Mouse (Mus musculus): ENCODE results near the gene Tpp1.
A peak's percentile ranks its signal among the peaks of the same experiment; 100 is the strongest.
"Not testable (repeated sequence)": the region's sequence is repeated elsewhere in the genome, so short reads cannot be mapped to it uniquely, and the experiment has no call there.

The Tpp1 gene

DNA sequence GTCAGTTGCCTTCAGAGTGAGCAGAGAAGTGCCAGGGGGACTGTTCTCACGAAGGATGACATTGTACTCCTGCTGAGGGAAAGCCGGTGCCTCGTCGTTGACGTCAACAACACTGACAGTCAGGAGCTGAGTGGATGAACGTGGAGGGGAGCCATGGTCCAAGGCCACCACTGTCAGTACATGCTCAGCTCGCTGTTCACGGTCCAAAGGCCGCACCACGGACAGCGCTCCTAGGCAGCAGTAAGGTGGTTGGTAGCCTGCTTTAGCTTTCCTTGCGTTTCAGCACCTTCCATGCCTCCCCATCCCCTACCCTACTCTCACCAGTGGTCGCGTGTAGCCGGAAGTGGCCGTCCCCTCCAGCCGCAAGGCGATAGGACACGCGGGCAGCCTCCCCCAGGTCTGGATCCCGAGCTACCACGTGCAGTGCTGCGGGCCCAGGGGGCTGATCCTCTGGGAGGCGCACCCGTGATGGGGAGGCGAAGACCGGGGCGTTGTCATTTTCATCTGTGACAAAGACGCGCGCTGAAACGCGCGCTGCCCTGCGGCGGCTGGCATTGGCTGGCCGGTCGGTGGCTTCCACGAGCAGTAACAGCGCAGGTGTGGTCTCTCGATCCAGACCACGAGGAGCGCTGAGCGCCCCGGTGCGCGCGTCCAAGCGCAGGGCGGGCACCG, 9.9 kb upstream of the Tpp1 start:
- DNase-seq (ENCODE audit: low spot score) = no peak

DNA sequence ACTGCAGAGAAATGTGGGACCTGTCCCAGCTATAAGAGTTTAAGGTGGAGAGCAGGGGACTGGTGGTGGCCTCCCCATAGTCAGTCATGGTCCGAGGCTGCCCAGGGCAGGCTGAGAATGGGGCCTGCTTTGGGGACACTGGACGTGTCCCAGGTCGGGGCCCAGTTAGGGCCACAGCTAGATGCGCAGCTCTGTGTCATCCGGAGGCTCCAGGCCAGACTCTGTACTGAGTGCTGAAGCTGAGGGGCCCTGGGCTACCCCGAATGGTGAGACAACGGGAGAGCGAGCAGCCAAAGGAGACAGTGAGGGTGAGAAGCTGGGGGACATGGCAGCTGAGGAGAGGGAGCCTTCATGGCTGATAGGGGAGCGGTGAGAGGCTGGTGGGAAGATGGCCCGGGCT, 1.2 kb upstream of the Tpp1 start:
- DNase-seq (ENCODE audit: low spot score) = no peak

DNA sequence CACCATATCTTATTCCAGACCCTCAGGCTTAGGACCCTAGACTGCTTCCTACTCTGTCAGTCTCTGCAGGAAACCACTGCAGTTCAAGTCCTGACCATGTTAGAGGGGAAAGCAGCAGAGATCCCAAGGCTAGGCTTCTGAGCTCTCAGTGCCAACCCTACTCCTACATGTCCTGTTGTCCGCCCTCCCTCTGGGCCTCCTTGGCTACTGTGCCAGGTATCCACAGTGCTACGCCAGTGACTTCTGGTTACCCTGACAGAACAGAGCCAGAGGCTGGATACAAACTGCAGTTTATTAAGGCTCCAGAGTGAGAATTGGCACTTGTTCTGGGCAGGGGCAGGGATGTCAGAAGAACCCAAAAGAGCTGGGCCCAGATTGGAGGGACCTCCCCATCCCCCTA, 681 bp upstream of the Tpp1 start:
- peak; percentile 83 for DNase-seq (ENCODE audit: low spot score)

DNA sequence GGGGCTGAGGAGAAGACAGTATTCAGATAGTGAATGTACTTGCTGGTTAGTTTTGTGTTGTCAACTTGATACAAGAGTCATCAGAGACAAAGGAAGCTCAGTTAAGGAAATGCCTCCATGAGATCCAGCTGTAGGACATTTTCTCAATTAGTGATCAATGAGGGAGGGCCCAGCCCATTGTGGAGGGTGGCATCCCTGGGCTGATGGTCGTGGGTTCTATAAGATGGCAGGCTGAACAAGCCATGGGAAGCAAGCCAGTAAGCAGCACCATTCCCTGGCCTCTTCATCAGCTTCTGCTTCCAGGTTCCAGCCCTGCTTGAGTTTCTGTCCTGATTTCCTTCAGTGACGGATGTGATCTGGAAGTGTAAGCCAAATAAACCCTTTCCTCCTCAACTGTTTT, 4.3 kb downstream of the Tpp1 start:
- no peak for DNase-seq (ENCODE audit: low spot score)

DNA sequence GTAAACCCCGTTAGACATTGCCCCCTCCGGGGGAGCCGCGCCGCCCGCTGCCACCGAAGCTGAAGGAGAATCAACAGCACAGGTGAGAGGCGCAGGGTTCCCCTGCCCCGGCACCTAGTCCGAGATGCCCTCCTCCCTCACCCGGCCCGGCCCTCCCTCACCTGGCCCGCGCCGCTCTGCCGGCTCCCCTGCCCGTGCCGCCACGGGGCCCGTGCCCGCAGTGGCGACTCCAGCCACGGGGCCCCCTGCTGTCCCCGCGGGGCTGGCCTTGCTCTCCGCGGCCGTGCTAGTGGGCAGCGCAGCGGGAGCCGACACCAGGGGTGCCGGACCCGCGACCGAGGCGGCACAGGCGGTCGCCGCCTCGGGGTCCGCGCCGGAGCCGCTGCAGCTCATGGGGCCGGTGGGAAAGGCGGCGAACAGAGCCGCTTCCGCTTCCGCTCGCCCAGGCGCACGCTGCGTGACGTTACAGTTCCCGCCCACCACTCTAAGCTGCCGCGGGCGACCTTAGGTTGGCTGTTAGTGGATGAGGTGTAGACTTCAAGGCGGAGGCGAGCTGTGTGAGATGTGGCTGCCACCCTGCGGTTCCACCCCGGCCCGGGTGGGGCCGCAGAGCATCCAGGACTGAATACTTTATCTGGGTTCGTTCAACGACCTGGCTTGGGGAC, 8.0 kb downstream of the Tpp1 start, which contains the start of gene Taf10:
Taf10 (minus strand) TSS at position 436 of the 665 bp plus-strand sequence.
- DNase-seq (ENCODE audit: low spot score) = peak; percentile 70

DNA sequence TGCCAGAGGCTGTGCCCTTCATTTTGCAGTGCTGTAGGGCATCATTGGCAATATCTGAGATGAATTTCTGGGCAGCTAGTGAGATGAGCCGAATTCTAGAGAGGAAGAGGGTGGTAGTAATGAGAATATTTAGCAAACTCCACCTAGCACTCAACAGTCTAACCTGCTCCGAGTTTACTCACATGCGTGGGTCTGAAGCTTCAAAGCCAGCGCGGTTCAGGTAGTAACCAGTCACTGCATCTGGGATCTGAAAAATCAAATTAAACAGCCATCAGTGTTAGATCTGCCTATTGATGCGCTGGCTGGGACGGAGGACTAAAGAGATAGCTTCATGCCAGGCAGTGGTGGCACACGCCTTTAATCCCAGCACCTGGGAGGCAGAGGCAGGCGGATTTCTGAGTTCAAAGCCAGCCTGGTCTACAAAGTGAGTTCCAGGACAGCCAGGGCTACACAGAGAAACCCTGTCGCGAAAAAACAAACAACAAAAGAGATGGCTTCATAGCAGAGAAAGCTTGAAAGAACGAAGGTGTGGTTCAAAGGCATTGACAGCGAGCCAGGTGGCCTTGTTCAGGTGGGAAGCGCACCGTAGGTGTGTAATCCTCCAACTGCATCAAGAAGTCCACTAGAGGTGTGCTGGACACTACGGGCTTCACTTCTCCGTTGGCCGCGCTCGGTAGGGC, 8.6 kb downstream of the Tpp1 start:
- DNase-seq (ENCODE audit: low spot score) = not testable (repeated sequence)

DNA sequence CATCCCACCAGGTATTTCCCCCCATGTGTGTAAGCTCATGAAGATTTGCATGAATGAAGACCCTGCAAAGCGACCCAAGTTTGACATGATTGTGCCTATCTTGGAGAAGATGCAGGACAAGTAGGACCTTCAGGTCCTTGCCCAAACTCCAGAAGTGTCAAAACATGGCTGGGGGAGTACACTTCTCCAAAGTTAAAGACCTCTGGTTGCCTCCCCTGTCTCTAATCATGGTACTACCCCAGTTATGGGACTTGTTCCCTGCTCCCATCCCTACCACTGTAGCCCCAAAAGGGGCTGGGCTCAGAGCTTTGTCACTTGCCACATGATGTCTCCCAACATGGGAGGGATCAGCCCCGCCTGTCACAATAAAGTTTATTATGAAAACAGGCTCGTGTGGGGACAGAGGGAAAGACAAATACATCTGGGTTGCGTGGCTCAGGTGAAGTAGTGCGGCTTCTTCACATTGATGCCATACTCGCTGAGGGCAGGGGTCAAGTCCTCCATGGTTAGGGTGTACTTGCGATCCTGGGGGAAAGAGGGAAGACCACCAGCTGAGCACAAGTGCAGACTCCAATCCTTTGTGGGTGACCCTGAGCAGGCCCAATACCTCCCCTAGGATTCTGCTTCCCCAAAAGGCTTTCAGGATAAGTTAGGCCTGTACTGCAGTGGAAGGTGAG, 9.4 kb downstream of the Tpp1 start:
- DNase-seq (ENCODE audit: low spot score) = not testable (repeated sequence)

DNA sequence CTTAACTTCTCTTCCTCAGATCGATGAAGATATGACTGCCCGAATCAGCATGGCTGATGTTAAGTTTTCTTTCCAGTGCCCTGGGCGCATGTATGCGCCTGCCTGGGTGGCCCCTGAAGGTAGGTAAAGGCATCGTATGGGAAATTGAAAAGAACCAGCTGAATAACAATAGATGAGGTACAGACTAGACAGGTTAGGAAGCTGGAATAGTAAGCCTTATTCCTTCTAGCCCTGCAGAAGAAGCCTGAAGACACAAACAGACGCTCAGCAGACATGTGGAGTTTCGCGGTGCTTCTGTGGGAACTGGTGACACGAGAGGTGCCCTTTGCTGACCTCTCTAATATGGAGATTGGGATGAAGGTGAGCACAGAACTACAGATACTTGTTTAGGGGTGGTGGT, 10.1 kb downstream of the Tpp1 start:
- DNase-seq (ENCODE audit: low spot score) = no peak

DNA sequence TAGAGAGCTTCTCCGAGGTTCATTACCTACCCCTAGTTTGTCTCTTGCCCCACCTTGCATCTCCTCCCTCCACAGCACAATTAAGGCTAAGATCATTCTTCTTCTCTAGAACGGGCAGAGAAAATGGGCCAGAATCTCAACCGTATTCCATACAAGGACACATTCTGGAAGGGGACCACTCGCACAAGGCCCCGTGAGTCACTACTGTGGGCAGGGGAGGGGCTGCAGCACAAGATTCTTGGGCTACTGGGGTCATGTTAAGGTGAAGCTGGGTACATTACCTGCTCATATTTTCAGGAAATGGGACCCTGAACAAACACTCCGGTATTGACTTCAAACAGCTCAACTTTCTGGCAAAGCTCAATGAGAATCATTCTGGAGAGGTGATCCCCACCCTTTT, 11.2 kb downstream of the Tpp1 start:
- DNase-seq (ENCODE audit: low spot score) = no peak

DNA sequence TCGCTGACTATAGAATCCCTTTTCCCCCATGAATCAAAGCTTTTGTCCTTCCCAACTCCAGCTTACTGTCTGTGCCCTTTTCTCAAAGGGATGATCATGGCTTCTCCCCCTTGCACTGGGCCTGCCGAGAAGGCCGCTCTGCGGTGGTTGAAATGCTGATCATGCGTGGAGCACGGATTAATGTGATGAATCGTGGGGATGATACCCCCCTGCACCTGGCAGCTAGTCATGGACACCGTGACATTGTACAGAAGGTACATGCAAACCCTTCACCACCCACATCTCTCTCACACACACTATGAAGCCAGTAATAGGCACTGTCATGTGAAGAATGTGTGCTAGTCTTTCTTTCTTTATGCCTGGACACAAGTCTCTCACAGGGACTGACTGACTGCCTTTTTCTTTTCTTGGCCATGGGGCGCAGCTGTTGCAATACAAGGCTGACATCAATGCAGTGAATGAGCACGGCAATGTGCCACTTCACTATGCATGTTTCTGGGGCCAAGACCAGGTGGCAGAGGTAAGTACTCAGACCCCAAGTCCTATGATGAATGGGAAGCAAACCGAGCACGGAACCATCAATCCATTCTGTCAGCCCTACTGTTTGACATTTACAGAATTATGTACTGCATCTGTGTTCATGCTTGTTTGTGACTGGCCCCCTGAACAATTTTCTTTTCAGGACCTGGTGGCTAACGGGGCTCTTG, 11.8 kb downstream of the Tpp1 start:
- DNase-seq (ENCODE audit: low spot score) = no peak

DNA sequence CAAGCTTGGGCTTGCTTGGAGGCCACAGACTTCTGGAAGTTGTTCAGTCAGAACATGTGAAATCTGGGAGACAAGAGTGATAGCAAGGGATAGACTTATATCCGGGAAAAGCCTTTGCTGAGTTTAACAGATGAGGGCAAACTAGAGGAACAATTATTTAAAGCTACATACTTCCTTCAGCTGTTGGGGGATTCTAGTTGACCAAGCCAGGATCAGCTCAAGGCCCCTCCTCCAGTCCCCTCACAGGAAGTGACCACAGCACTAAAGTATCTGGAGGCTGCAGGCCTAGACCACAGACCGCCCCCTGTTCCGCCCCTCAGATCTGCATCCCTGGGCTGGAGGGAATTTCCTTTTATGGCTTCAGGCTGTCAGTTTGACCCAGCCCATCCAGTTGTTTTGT, 13.1 kb downstream of the Tpp1 start:
- peak; percentile 31 for DNase-seq (ENCODE audit: low spot score)

DNA sequence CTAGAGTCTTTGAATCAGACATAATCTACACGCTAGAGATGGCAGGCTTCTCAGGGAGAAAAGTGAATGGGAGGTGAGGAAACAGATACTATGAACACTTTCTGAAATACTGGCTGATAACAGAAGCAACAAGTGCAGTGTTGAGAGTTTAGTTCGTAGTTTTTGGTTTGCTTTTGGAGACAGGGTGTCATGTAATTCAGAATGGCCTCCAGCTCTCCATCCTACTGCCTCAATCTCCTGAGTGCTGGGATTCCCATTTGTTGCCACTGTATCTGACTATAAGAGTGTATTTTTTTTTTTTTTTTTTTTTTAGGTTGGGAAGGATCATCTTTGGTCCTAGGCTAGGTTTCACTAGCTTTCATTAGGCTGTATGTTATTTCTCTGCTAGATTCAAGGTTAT, 13.7 kb downstream of the Tpp1 start:
- no peak for DNase-seq (ENCODE audit: low spot score)

DNA sequence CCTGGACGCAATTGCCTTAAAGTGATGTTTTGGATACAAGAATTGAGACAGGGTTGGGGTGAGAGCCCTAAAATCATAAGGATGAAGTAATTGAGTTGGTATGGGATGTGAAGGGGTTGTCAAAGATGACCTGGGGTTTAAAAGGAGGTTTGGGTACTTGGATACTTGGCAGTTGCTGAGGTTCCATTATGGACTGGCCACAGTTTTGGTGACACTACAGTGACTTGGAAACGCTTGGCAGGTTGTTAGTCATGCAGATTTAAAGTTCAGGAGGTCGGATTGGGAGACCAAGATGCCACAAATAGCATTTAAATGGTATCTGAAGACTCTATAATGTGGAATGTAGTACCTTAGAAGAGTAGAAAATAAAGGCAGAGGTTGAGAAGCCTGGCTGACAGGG, 14.4 kb downstream of the Tpp1 start:
- DNase-seq (ENCODE audit: low spot score) = no peak

DNA sequence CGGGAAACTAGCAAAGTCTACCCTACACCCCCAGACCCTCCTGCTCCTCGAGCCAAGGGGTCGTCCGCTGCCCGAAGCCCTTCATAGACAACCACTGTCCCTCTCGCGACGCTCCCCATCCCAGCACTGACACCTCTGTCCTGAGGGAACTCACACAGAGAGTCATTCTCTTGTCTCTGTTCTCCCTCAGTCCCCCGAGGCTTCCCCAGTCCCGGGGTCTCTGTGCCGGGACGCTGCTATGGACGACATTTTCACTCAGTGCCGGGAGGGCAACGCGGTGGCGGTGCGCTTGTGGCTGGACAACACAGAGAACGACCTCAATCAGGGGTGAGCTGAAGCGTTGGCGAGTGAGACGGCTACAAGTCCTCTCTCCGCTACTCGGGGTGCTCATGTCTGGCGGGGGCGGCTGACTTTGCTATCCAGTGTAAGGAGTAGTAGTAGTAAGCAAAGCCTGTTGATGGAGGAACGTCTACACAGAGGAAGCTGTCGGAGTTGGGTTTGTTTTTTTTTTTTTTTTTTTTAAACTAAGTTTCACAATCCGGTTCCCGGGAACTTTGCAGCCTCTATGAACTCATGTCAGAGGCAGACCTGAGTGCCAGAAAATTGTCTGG, 15.0 kb downstream of the Tpp1 start, which contains the start of gene Rrp8:
Rrp8 (minus strand) TSS at position 475 of the 611 bp plus-strand sequence.
- peak; percentile 69 for DNase-seq (ENCODE audit: low spot score)

DNA sequence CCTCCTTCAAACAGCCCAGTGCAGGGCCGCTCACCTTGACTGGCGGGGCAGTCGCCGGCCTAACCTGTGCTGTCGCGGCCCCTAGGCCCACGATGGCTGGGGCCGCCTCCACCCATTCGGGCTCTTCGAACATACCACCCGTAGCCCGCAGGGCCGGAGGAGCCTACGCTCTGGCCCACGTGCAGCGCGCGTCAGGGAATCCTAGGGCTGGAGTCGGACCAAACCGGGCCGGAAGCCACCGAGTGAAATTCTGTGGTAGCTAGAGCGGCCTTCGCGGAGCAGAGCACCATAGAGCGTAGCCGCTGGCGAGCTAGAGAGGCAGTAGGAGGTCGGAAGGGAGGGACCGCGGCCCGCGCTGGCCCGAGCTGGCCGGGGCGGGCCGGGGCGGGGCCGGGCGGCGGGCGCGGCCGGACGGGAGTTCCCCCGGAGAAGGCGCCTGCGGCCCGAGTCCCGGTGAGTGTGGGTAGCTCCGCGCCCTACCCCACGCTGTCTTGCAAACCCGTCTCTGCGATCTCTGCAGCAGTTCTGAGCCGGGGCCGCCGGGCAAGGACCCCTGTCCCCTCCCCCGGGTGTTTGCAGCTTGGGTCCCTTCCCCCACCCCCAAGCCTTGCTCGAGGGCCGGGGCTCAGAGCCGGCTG, 15.7 kb downstream of the Tpp1 start, which contains the start of gene Ilk:
Ilk (plus strand) TSS at position 329 of the 638 bp plus-strand sequence.
- DNase-seq (ENCODE audit: low spot score) = peak; percentile 90

DNA sequence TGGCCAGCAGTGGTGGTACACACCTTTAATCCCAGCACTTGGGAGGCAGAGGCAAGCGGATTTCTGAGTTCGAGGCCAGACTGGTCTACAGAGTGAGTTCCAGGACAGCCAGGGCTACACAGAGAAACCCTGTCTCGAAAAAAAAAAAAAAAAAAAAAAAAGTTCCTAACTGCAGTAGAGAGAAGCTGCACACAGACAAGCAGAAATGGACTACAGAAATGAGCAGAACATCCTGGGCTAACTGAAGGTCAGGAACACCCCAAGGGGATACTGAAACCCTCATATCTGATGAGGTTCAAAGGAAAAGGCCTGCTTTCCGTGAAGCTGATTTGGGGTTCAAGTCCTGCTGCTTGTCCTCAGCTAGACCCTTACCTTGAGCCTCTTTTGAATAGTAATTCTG, 16.6 kb downstream of the Tpp1 start:
- DNase-seq (ENCODE audit: low spot score) = not testable (repeated sequence)

DNA sequence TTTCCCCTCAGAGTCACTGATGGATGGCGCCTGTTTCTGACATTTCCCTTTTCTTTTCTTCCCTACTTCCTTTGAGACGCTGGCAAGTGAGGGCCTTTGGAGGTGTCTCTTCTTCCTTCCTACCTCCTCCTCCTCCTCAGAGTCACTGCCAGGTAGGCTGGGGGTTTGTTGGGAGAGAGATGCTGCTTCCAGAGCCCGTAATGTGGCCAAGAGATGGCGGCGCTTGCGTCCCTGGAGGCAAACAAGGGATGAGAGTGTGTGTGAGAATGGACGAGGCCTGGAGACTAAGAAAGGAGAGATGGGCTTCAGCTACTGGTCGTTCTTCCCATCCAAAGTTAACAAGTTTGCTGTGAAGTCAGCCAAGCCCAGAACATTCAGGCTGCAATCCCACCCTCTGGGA, 17.2 kb downstream of the Tpp1 start:
- DNase-seq (ENCODE audit: low spot score) = no peak

DNA sequence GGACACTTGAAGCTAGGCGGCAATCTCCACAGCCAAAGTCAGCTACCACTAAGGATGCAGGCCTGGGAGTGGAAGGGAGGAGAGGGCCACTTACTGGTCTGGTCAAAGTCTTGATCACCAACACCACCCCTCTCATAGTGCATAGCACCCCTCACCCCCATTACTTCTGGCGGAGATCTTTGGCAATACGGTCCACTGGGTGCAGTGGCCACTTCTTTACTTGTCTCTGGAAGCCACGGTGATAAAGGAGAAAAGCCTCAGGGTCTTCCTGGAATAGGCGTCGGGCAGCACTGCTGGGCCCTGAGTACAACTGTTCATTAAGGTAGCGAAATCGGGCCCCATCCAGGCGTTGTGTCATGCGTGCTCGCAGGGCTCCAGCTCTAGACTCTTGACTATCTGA, 18.2 kb downstream of the Tpp1 start:
- DNase-seq (ENCODE audit: low spot score) = no peak

DNA sequence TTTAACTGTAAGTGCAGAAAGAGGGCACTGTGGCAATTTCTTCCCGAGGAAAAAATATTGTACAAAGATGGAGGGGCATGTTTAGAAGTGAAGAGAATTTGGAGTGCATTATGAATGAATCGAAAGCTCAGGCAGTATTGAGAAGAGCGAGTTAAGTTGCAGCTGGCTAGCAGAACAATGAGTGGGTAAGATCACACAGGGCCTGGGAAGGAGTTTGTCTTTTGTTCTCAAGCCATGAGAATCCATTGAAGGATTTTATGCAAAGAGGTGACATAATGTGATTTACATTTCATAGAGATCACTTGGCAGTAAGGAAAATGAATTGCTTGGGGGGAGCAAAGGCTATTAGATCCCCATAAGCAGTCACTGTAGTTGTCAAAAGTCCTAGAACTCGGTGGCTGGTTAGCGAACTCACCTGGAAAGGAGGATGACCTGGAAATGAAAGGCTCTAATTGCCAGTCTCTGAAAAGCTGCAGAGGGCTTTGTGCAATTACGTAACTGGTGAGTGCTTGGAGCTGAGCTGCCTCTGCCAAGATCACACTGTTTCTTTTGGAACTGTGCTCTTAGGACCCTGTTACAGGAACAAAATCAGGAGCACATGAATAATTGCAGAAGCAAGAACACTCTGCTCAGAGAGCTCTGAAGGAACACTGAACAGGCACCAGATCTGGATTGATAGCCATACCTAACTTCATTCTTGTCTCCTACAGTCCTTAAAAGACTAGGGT, 23.2 kb downstream of the Tpp1 start:
- peak; percentile 41 for DNase-seq (ENCODE audit: low spot score)

DNA sequence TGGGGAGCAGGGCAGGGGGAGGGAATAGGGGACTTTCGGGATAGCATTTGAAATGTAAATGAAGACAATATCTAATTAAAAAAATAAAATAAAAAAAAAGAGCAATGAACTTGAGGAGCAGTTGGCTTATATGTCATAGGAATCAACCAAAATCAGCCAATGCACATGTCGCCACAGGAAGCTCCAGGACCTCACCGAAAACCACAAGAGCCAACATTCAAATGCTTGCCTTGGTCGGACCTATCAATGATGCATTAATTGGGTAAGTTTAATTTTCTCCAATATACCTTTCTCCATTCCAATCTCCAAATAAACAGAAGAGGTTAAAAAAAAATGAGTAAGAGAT, 25.1 kb downstream of the Tpp1 start:
- DNase-seq (ENCODE audit: low spot score) = no peak
